Mouse (Mus musculus) left cerebral cortex, postnatal 4 days (tissue): ENCODE measurements around the gene Shroom3. TPM values are rescaled to one million over a fixed set of nuclear protein-coding genes. Genes with fewer than 3 reads are reported as not detected.

Experiments
- DNase-seq: peaks from one replicate; pipeline ENCODE4 v3.0.0-alpha.2; 2022
- intact Hi-C: fragments of 180-260 bp; cut with DNase I; formaldehyde crosslinking; loops from one replicate; pipeline ENCODE4 v1.15.1; 2025
- total RNA-seq, 2 experiments: library from RNA; stranded (reverse); gene quantifications; 2 replicates each; pipeline ENCODE4 v1.2.3; 2021

Shroom3 gene
- total RNA-seq, 2 experiments from 2014 or later: 3.2 to 4.9 TPM

- intact Hi-C loops: no loop called here
- DNase-seq: no peak
Measured at GRCm38 (mm10) chr5:92796089-92796990, 113.1 kb downstream of the Shroom3 start.

DNA sequence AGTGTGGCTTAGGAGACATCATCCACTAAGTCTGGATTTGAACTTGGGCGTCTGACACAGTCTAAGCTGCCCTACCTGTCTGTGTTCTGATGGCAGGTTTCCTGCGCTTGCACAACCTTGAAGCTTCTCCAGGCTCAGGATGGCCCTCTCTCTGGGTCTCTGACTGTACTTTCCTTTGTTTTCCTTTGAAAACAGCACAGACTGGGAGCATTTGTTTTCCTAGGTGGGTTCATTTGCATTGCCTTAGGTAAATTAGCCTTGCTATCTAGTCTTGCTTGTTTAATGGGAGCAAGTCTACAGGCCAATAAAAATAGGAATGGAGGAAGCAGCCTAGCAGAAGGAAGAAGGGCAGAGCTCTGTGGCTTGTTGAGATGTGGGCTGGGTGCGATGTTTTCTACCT is 114.7 kb downstream of the Shroom3 start:
- intact Hi-C loops: no loop called here
- DNase-seq: no peak

- DNase-seq: no peak
Measured at GRCm38 (mm10) chr5:92804379-92804778, 121.1 kb downstream of the Shroom3 start.

GRCm38 (mm10) chr5:92808503-92809415 is 125.5 kb downstream of the Shroom3 start:
- intact Hi-C loops: no loop called here
- peak; percentile 28 for DNase-seq

More at GRCm38 (mm10) chr5:92804379-92804778, 121.1 kb downstream of the Shroom3 start:
- intact Hi-C loops: no loop called here

DNA sequence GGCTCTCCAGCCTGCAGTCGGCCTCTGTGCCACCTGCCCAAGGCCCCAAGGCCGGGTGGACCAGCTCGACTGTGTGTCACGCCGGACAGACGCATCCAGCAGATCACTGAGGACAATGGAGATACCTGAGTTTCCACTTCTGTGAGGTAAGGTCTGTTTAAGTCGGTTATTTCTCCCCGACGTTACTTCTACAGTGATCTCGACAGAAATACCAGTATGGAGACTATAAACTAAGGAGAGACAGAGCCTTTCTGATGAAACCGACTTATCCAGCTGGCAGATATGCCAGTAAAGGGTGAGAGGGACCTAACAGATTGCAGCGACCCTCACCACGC is 126.1 kb downstream of the Shroom3 start:
- intact Hi-C loops: no loop called here
- no peak for DNase-seq

- DNase-seq: peak; percentile 39
- intact Hi-C loops: no loop called here
Measured at GRCm38 (mm10) chr5:92810922-92811533, 127.8 kb downstream of the Shroom3 start.

DNA sequence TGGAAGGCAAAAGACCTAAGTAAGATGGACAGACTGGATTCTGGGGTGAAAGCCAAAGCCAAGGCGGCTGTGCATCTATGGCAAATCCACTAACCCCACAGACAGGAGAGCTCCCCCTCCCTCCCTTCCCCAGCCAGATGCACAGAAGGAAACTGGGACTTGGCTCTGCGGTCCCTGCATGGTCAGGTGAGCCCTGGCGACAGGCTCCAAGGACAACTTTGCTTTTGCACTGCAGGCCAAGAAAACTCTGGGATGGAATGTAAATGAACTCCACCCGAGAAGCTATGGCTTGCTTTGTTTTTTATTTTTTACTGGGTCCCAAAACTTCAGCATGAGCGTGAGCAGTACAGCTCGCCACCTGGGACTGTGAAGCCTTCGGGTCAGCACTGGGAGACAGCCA is 128.5 kb downstream of the Shroom3 start:
- intact Hi-C loops: no loop called here

DNA sequence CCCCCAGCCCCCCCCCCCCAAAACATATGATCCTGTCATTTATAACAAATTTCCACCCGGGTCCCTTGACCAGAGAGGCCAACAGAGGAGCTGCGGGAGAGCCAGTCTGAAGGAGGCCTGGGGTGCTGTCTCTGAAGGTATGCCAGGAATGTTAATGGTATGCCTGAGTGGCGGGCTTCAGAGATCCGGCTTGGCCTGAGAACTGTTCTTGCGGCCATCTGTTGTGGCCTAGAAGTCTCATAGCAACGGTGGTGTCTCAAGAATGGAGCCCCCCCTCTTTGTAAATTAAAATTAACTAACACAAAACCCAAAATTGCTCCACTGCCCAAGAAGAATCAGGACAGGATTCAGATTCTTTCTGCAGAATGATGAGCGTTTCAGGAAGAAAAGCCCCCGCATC is 129.7 kb downstream of the Shroom3 start:
- peak; percentile 34 for DNase-seq
- intact Hi-C loops: no loop called here

More for the DNA sequence above, 128.5 kb downstream of the Shroom3 start:
- peak; percentile 30 for DNase-seq

DNA sequence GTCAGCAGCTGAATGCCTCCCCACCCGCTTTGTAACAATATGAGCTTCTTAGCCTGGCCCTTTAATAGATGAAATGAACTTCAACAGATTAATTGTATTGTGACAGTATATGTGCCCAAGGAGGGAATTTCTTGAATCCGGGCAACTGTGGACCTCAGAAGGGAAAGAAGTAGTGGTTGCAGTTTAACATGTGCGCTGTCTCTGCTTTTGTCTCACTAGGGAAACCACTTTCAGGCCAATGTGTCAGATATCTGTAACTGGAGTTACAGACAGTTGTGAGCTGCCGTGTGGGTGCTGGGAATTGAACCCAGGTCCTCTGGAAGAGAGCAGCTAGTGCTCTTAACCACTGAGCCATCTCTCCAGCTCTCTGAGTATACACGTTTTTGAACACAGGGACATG is 130.3 kb downstream of the Shroom3 start:
- intact Hi-C loops: no loop called here
- DNase-seq: no peak

- intact Hi-C loops: no loop called here
- DNase-seq: no peak
Measured at GRCm38 (mm10) chr5:92814621-92815020, 131.4 kb downstream of the Shroom3 start.

- DNase-seq: no peak
- intact Hi-C loops: no loop called here
Measured at GRCm38 (mm10) chr5:92817122-92817822, 134.0 kb downstream of the Shroom3 start.

DNA sequence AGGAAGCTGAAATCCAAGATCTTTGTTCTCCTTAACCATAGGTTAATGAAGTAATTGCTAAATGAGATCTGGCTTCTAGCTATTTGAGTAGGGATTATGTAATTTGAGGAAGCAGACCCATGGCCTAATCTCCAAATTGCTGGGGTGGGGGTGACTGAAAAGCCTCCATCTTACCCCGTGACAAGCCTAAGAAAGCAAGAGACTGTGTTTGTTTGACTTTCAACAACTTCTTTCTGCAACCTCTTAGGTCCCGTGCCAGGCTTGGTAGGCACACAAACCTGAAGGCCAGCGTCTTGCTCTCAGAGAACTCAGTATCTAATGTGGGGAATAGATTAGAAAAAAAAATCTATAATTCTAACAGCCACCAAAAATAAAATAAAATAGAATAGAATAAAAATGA is 138.1 kb downstream of the Shroom3 start:
- no peak for DNase-seq
- intact Hi-C loops: no loop called here

DNA sequence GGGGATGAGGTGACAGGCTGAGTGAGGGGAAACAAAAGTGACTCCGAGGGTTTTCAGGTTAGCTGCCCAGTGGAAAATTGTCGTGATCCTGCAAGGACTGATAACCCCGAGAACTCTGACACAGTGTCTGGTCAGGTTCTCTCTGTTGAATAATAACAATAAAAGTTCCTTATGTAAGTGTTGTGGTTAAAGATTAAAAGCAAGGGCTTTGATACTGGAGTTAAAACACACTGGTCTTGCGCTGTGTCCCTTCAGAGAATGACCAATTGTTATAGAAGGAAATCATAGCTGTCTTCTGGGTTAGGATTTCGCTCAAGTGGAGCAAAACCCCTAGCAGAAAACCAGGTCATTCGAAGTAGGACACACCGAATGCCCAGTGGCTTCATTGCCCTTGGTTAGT is 140.3 kb downstream of the Shroom3 start:
- intact Hi-C loops: no loop called here
- no peak for DNase-seq

DNA sequence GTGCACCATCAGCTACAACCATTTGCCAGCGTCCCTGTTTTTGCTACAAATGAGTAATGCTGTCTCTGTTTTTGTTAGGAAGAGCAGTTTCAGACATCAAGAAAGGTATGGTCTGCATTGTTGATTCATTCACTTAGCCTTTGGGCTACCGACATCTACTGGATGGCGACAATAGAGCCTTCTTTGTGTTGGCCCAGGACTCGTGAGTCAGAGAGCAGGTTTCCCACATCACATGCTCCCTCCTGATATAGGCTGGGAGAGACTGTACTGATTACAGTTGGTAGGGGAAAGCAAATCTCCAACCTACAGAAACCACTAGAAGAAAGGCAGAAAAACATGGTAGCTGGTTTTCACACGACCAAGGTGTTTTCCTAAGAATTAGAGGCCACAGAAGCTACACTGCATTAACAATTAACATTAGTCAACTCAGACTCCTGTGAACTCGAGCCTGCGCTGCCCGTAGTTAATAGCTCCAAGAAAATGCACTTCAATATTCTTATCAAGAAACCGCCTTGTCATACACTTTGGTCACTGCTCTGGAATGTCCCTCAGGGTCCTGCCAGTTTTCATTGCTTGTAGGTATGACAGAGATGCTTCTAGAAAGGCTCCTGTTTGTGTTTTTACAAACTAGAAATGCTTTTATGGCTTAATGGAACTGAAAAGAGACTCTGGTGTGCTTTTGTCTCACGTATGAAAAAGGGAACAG is 141.2 kb downstream of the Shroom3 start:
- DNase-seq: no peak
- intact Hi-C loops: no loop called here

DNA sequence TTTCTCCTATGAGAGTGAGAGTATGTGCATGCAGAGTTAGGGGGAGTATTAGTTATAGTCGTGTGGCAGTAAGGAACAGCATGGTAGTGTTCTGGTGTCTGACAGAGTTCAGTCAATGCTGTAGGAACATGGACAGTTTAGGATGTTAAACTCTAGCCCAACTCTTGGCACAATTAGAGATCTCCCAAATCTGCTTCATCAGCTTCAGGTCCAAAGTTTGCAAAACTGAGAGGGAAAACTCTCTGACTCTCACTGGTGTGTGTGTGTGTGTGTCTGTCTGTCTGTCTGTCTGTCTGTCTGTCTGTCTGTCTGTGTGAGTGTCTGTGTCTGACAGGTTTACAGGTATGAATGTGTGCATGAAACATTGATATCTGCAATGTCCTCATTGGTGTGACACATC is 147.2 kb downstream of the Shroom3 start:
- intact Hi-C loops: no loop called here

GRCm38 (mm10) chr5:92834513-92834912 is 151.3 kb downstream of the Shroom3 start:
- no peak for DNase-seq
- intact Hi-C loops: no loop called here

More for the DNA sequence above, 147.2 kb downstream of the Shroom3 start:
- no peak for DNase-seq

GRCm38 (mm10) chr5:92837311-92837710 is 154.1 kb downstream of the Shroom3 start:
- no peak for DNase-seq
- intact Hi-C loops: no loop called here

GRCm38 (mm10) chr5:92838351-92838784 is 155.1 kb downstream of the Shroom3 start:
- DNase-seq: no peak

DNA sequence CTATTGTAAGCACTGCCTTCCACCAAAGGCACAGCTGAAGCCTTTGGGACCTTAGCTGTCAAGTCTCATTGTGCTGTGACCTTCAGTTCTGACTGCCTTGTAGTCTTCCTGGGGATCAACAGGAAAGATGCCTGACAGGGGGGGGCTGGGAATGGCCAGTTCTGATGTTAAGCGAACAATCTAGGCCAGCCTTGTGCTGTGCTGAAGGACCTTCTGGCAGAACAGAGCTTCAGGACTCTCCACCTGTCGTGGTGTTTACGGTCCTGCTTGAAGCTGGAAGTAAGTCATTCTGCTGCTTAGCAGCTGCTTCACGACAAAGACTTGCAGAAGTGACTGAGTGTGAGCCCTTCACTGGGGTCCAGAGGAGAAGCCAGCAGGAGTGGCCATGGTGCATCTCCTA is 156.1 kb downstream of the Shroom3 start:
- no peak for DNase-seq
- intact Hi-C loops: no loop called here

More at GRCm38 (mm10) chr5:92838351-92838784, 155.1 kb downstream of the Shroom3 start:
- intact Hi-C loops: no loop called here

- intact Hi-C loops: no loop called here
Measured at GRCm38 (mm10) chr5:92841474-92841873, 158.2 kb downstream of the Shroom3 start.

More at GRCm38 (mm10) chr5:92841474-92841873, 158.2 kb downstream of the Shroom3 start:
- DNase-seq: peak; percentile 22
